Mouse (Mus musculus) erythroblast, embryonic 14.5 days (primary cell): ENCODE data around the gene Lyz2.

Source experiments
- GATA1 ChIP-seq: IDR thresholded peaks from 2 replicates; pipeline ENCODE4 v1.6.1; 2012; ENCODE audit warnings: low read length, inconsistent platforms, mixed read lengths
- TAL1 ChIP-seq: IDR thresholded peaks from 3 replicates; pipeline ENCODE4 v1.6.1; 2012; ENCODE audit warnings: low read length, inconsistent platforms, mixed read lengths

GRCm38 (mm10) chr10:117299106-117299505, 17.0 kb upstream of the Lyz2 start:
- no peak for TF ChIP-seq TAL1
- TF ChIP-seq GATA1 = no peak
